Mouse (Mus musculus) bone marrow macrophage, adult 2 months (primary cell): ENCODE data around the gene Prdx6.

ENCODE experiments used
- CTCF ChIP-seq: IDR thresholded peaks from 2 replicates; pipeline ENCODE4 v1.5.1; 2012; ENCODE audit warnings: low read depth, mild to moderate bottlenecking, low read length, moderate library complexity
- POLR2A ChIP-seq: IDR thresholded peaks from 2 replicates; pipeline ENCODE4 v1.6.1; 2012; ENCODE audit warnings: mild to moderate bottlenecking, low read depth, low read length, borderline replicate concordance

GRCm38 (mm10) chr1:161269346-161269745 lies 18.3 kb upstream of the Prdx6 start:
- no peak for TF ChIP-seq POLR2A
- no peak for TF ChIP-seq CTCF
